Comparison of ENCODE assay signal across 7 mouse cellular contexts in the genomic region with DNA sequence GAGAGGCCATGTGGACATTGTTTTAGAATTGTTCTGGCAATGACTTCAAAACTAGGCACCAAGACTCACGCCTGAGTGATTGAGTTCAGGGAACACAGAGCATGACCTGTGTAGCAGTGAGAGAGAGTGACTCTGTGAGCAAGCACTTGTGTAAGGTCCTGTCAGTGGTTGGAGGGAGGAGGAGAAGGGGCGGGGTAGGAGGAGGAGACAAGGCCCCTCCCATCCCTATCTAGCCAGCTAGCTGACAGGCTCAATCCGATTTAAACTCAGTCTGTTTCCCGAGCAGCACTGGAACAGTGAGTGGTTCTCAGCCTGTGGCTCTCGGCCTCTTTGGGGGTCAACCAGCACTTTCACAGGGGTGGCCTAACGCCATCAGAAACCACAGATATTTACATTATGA. TPM values are rescaled to one million over a fixed set of nuclear protein-coding genes. Genes with fewer than 3 reads are reported as not detected.
DNase-seq lines count a peak whose midpoint lies in the region; TF ChIP-seq lines count a peak whose summit lies in the region.

No protein-coding gene starts in this region.

- H3K27me3 ChIP-seq in MEL (ENCODE audit: control insufficient read depth in 1 of 2, insufficient read depth in 2 of 2, low read length in 2 of 2): no peaks in the 10 kb centered on the region

- no peak for TF ChIP-seq EP300 in MEL (IDR thresholded peaks at IDR 0.05; ENCODE audit: low read depth in 1 of 2, low read length in 2 of 2)

- no peak for TF ChIP-seq RAD21 in MEL (IDR thresholded peaks at IDR 0.05; ENCODE audit: low read depth, low read length)

- H3K9ac ChIP-seq in MEL (ENCODE audit: control insufficient read depth, low read depth, low read length, poor library complexity, severe bottlenecking): no peak overlapping the region

- TF ChIP-seq POLR2A in MEL (IDR thresholded peaks at IDR 0.05; ENCODE audit: control insufficient read depth in 1 of 2, insufficient read depth in 1 of 2, low read depth in 1 of 2, low read length in 2 of 2, poor library complexity in 1 of 2): no peak

- no peaks in the 10 kb centered on the region for H3K9me3 ChIP-seq in MEL (replicated peaks; ENCODE audit: insufficient read depth, low read length)

- peaks cover 0 to 3% of the 10 kb centered on the region in 2 experiments; a peak in 1 of 4 replicates for H3K4me1 ChIP-seq in MEL (ENCODE audit: control insufficient read depth in 1 of 2, insufficient read depth in 2 of 2, low read length in 2 of 2)

- peaks cover 2 to 7% of the 10 kb centered on the region in 2 experiments for H3K36me3 ChIP-seq in MEL (ENCODE audit: control insufficient read depth in 1 of 2, insufficient read depth in 2 of 2, low read length in 2 of 2)

- H3K79me2 ChIP-seq in MEL (ENCODE audit: control insufficient read depth, insufficient read depth, low read length, poor library complexity): peaks cover 32% of the 10 kb centered on the region

- no peak overlapping the region for H3K27ac ChIP-seq in MEL (ENCODE audit: control insufficient read depth, low read depth, low read length)
- no peak overlapping the region for H3K27ac ChIP-seq in gastrocnemius, adult 2 months

- intact Hi-C loops in gastrocnemius, adult 2 months (cut with DNase I): no loop called here

- TF ChIP-seq CTCF in MEL (IDR thresholded peaks at IDR 0.05 in 2 of 3, conservative IDR thresholded peaks at IDR 0.05 in 1 of 3; ENCODE audit: control insufficient read depth in 1 of 3, insufficient read depth in 1 of 3, low read depth in 2 of 3, low read length in 3 of 3, poor library complexity in 1 of 3, severe bottlenecking in 1 of 3): no peak
- no peak for TF ChIP-seq CTCF in gastrocnemius, adult 2 months (IDR thresholded peaks at IDR 0.05)

- DNase-seq in MEL (ENCODE audit: low read depth, low spot score): peak; percentile 86
- peak; percentile 31 to 36 for DNase-seq in adrenal gland, adult 18-20 months (ENCODE audit: low spot score in 2 of 2)
- peak; percentile 67 for DNase-seq in heart, adult 18-20 months
- DNase-seq in kidney, adult 9 months: peak; percentile 84
- peak; percentile 36 to 57 for DNase-seq in lung, postnatal 4 days
- DNase-seq in cerebellum, adult 9-11 months: no peak
- no peak for DNase-seq in gastrocnemius, adult 2 months

- no peak overlapping the region for H3K4me3 ChIP-seq in MEL (ENCODE audit: control insufficient read depth in 1 of 2, insufficient read depth in 1 of 2, low read depth in 2 of 2, low read length in 2 of 2)
- H3K4me3 ChIP-seq in gastrocnemius, adult 2 months: no peak overlapping the region

TF ChIP-seq in MEL, 35 proteins besides CTCF, POLR2A, EP300 and RAD21:
- 0 out of 2 replicates have a peak, but pooled peaks have one; percentile 17 for TF ChIP-seq TBP (IDR thresholded peaks at IDR 0.05; ENCODE audit: low read depth, low read length)
- no peak for TF ChIP-seq POLR2AphosphoS2 (IDR thresholded peaks at IDR 0.05; ENCODE audit: low read length)

RNA-seq across cellular contexts. Expression of gene Mtf1, which starts 15.9 kb away (rescaled TPM):
- total RNA-seq in MEL (2012; rRNA removed): 15.5 and 17.8 TPM in 2 replicates
- polyA plus RNA-seq in MEL (2012; ENCODE audit: insufficient read depth in 1 of 2, insufficient read length in 2 of 2, low read depth in 1 of 2, low replicate concordance in 2 of 2, missing spikeins in 1 of 2): 10 to 100 TPM; 28.9 to 37.8 TPM
- 10 to 100 TPM; 27.0 TPM for total RNA-seq in adrenal gland, adult 18-20 months (2021)
- total RNA-seq in heart, adult 18-20 months (2021): 10 to 100 TPM; 15.0 to 15.1 TPM
- total RNA-seq in gastrocnemius, adult 2 months (2021): 10 to 100 TPM; 11.9 to 15.7 TPM

RNA-seq across cellular contexts. Expression of gene Yrdc, which starts 32.7 kb away (rescaled TPM):
- 90.0 and 107 TPM in 2 replicates for total RNA-seq in MEL (2012; rRNA removed)
- polyA plus RNA-seq in MEL (2012; ENCODE audit: insufficient read depth in 1 of 2, insufficient read length in 2 of 2, low read depth in 1 of 2, low replicate concordance in 2 of 2, missing spikeins in 1 of 2): 100 to 1,000 TPM in 1 of 2 experiments, not detected in 1; 105 TPM
- total RNA-seq in adrenal gland, adult 18-20 months (2021): 10 to 100 TPM; 36.8 to 44.2 TPM
- 10 to 100 TPM; 20.0 to 20.5 TPM for total RNA-seq in heart, adult 18-20 months (2021)
- total RNA-seq in gastrocnemius, adult 2 months (2021): 10 to 100 TPM in 1 of 2 experiments, 1 to 10 TPM in 1; 9.4 to 11.4 TPM

RNA-seq across cellular contexts. Expression of gene 1110065P20Rik, which starts 33.2 kb away (rescaled TPM):
- total RNA-seq in MEL (2012; rRNA removed): 40.6 and 43.4 TPM in 2 replicates
- 10 to 100 TPM in 1 of 2 experiments, not detected in 1; 50.9 TPM for polyA plus RNA-seq in MEL (2012; ENCODE audit: insufficient read depth in 1 of 2, insufficient read length in 2 of 2, low read depth in 1 of 2, low replicate concordance in 2 of 2, missing spikeins in 1 of 2)
- 10 to 100 TPM; 44.6 TPM for total RNA-seq in adrenal gland, adult 18-20 months (2021)
- total RNA-seq in heart, adult 18-20 months (2021): 10 to 100 TPM; 20.7 to 26.9 TPM
- total RNA-seq in gastrocnemius, adult 2 months (2021): 10 to 100 TPM; 18.4 to 23.0 TPM

RNA-seq across cellular contexts. Expression of gene Maneal, which starts 44.2 kb away (rescaled TPM):
- total RNA-seq in MEL (2012; rRNA removed): 0.08 TPM in 1 of 2 replicates, not detected in the other
- not detected for polyA plus RNA-seq in MEL (2012; ENCODE audit: insufficient read depth in 1 of 2, insufficient read length in 2 of 2, low read depth in 1 of 2, low replicate concordance in 2 of 2, missing spikeins in 1 of 2)
- 1 to 10 TPM; 4.0 to 5.0 TPM for total RNA-seq in adrenal gland, adult 18-20 months (2021)
- under 1 TPM; 0.52 to 0.57 TPM for total RNA-seq in heart, adult 18-20 months (2021)
- under 1 TPM; 0.31 to 0.46 TPM for total RNA-seq in gastrocnemius, adult 2 months (2021)

Comparison
In these comparisons a context has a peak if more than half of its experiments do, and no peak if none do; other contexts are left out.
1. DNase-seq: peak in MEL (single experiment), adrenal gland, adult 18-20 months (2 of 2), heart, adult 18-20 months (2 of 2), kidney, adult 9 months (single experiment) and lung, postnatal 4 days (2 of 2); none in cerebellum, adult 9-11 months (single experiment) and gastrocnemius, adult 2 months (single experiment).